Mouse (Mus musculus): ENCODE results near the gene Gm7075.
"Not testable (repeated sequence)": the region's sequence is repeated elsewhere in the genome, so short reads cannot be mapped to it uniquely, and the experiment has no call there.

The Gm7075 gene

GRCm38 (mm10) chr10:63421739-63422735 lies at the start of gene Gm7075:
TSS of gene Gm7075 (minus strand) at chr10:63421789.
- DNase-seq (ENCODE audit: low read depth, low spot score) = peak; percentile 43

GRCm38 (mm10) chr10:63460935-63461334 lies 39.3 kb upstream of the Gm7075 start:
- DNase-seq (ENCODE audit: low read depth, low spot score) = no peak

- no peak for DNase-seq (ENCODE audit: low read depth, low spot score)
Observed at GRCm38 (mm10) chr10:63457292-63458128, 35.9 kb upstream of the Gm7075 start.

- no peak for DNase-seq (ENCODE audit: low read depth, low spot score)
Observed at GRCm38 (mm10) chr10:63455110-63455878, 33.7 kb upstream of the Gm7075 start.

- no peak for DNase-seq (ENCODE audit: low read depth, low spot score)
Observed at GRCm38 (mm10) chr10:63453926-63454325, 32.3 kb upstream of the Gm7075 start.

GRCm38 (mm10) chr10:63444602-63445387 lies 23.2 kb upstream of the Gm7075 start:
- not testable (repeated sequence) for DNase-seq (ENCODE audit: low read depth, low spot score)

GRCm38 (mm10) chr10:63439694-63440228 lies 18.2 kb upstream of the Gm7075 start:
- no peak for DNase-seq (ENCODE audit: low read depth, low spot score)

- no peak for DNase-seq (ENCODE audit: low read depth, low spot score)
Observed at GRCm38 (mm10) chr10:63438736-63439262, 17.2 kb upstream of the Gm7075 start.

GRCm38 (mm10) chr10:63432887-63433286 lies 11.3 kb upstream of the Gm7075 start:
- DNase-seq (ENCODE audit: low read depth, low spot score) = no peak

- no peak for DNase-seq (ENCODE audit: low read depth, low spot score)
Observed at GRCm38 (mm10) chr10:63432099-63432498, 10.5 kb upstream of the Gm7075 start.

- no peak for DNase-seq (ENCODE audit: low read depth, low spot score)
Observed at GRCm38 (mm10) chr10:63431221-63431736, 9.7 kb upstream of the Gm7075 start.

GRCm38 (mm10) chr10:63429785-63430305 lies 8.3 kb upstream of the Gm7075 start, which contains the start of gene Ctnna3:
TSS of gene Ctnna3 (plus strand) at chr10:63430098.
- peak; percentile 99 for DNase-seq (ENCODE audit: low read depth, low spot score)

GRCm38 (mm10) chr10:63429380-63429779 lies 7.8 kb upstream of the Gm7075 start:
- DNase-seq (ENCODE audit: low read depth, low spot score) = peak; percentile 98

- no peak for DNase-seq (ENCODE audit: low read depth, low spot score)
Observed at GRCm38 (mm10) chr10:63429023-63429340, 7.4 kb upstream of the Gm7075 start.

- peak; percentile 76 for DNase-seq (ENCODE audit: low read depth, low spot score)
Observed at GRCm38 (mm10) chr10:63428243-63429022, 6.8 kb upstream of the Gm7075 start.

GRCm38 (mm10) chr10:63427146-63427545 lies 5.6 kb upstream of the Gm7075 start:
- no peak for DNase-seq (ENCODE audit: low read depth, low spot score)

GRCm38 (mm10) chr10:63424475-63424814 lies 2.9 kb upstream of the Gm7075 start:
- DNase-seq (ENCODE audit: low read depth, low spot score) = peak; percentile 65

- no peak for DNase-seq (ENCODE audit: low read depth, low spot score)
Observed at GRCm38 (mm10) chr10:63423591-63424474, 2.2 kb upstream of the Gm7075 start.
